Mouse (Mus musculus): ENCODE results near the gene Nipa1.
"Not testable (repeated sequence)": the region's sequence is repeated elsewhere in the genome, so short reads cannot be mapped to it uniquely, and the experiment has no call there.

Gene Nipa1

DNA sequence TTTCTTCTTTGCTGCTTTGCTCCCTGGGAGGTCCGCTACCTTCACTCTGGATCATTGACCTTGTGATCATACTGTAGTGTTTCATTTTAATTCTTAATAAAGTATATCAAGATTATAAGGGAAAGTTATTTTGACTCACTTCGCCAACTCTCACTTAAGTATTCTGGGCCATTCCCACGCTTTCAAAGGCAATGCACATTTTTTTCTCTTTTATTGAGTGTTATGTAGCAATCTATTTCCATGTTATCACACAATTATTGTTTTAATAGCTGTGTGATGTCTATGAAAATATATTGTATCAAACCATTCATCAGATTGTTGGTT, at the start of gene Nipa1:
TSS of gene Nipa1 (minus strand) at position 25 of the 324 bp plus-strand sequence.
- no peak for DNase-seq

GRCm38 (mm10) chr7:56066634-56067033, 46.9 kb upstream of the Nipa1 start:
- no peak for DNase-seq

DNA sequence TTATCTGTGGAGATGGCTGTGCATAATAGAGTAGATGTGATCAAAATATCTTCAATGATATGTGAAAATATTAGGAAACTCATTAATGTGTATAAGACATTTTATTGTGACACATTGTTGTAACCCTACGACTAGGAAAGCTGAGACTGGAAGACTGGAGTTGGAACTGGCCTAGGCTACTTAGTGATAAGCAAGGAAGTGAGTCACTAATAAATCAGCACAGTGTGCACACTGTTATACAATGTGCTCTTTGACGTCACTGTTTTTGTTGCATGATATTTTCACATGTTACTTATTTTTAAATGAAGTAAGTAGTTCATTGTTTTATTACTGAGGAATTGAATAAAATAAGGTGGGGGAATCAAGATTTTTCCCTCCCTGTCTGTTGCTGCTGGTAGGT, 46.4 kb upstream of the Nipa1 start:
- no peak for DNase-seq

DNA sequence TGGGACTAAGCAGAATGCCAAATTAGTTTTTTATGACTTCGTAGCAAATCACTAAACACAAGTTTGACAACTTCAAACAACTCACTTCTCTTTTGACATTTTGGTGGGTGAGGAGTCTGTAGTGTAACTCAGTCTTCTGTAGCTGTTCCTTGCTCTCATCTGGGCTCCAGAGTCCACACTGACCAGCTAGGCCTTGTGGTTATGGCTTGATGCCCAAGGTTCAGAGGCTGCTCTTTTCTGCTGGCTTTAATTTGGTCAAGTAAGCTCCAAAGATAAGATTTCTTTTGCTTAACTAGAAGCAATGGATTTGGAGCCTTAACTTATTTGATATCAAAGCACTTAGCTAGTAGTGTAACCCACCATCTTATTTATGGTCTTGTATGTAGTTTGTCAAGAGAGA, 45.1 kb upstream of the Nipa1 start:
- peak; percentile 70 to 83 for DNase-seq

- no peak for DNase-seq
Measured at GRCm38 (mm10) chr7:56055338-56055737, 35.6 kb upstream of the Nipa1 start.

GRCm38 (mm10) chr7:56052996-56053395, 33.2 kb upstream of the Nipa1 start:
- DNase-seq: no peak

GRCm38 (mm10) chr7:56050487-56050911, 30.7 kb upstream of the Nipa1 start:
- DNase-seq: peak; percentile 38 to 55

DNA sequence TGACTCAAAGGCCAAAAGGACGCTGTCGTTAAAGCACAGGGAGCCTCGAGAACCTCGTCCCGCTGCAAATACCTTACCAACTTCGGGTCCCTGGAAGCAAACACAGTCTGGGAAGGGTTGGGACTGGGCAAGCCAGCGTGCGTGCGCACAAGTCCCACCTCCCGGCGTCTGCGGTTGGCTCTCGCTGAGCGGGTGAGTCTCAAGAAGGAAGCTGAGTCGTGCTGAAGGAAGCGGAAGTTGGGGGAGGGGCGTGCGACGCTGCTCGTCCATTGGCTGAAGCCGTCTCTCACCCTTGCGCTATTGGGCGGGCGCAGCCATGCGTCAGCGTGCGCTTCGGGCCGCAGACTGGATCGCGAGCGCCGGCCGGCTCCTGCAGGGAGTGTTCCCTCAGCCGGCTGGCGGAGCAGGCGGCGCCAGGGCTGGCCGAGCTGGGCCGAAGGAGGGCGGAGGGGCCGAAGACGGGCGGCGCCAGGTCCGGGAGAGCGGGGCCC, 30.1 kb upstream of the Nipa1 start, which contains the start of gene Herc2:
TSS of gene Herc2 (plus strand) at position 366 of the 491 bp plus-strand sequence.
- peak; percentile 100 for DNase-seq

DNA sequence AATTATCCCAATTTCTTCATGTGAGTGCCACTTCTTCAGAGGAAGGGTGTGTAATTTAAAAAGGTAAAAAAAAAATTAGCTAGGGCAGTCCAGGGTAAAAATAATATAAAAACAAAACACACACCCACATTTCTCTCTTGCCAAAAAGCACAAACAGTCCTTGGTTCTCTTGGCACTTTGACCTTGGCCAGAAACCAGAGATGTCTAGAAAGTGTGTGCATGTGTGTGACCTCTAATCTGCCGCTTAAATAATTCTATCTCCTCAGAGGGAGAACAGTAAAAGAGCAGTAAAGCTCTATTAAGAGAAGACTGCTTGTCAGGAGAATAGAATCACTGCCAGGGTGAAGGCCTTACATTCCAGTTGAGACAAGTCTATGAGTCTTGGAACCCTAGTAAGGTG, 27.4 kb upstream of the Nipa1 start:
- DNase-seq: no peak

DNA sequence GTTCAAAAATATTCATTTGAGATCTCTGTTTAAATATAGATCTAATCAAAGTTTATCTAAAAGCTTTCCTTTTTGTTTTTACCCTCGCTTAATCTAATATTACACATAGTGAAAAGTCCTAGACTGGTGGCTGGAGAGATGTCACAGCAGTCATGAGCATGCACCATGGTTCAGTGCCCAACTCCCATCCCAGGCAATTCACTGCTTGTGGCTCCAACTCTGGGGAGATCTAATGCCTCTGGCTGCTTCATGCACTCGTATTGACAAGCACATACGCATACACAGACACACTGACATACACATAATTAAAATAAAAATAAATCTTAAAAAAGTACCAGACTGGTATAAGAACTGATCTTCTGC, 24.5 kb upstream of the Nipa1 start:
- no peak for DNase-seq

GRCm38 (mm10) chr7:56043577-56044266, 24.0 kb upstream of the Nipa1 start:
- DNase-seq: no peak

DNA sequence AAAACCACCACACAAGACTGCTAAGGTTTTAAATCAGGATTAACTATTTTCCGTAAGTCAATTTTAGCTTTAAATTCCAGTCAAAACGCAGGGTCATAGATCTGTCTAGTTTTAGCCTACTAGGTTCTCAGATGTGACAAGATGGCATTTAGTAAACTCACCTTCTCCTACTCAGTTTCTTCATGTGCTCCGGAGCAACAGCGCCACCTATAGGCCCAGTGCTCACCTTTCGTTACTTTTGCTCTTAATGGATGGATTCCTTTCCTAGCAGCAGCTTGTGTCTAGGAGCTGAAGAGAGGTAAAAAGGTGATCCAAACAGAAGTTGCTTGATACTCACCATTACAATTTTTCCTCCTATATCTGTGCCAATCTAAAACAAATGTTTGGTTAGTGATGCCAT, 22.6 kb upstream of the Nipa1 start:
- DNase-seq: peak; percentile 78 to 89

DNA sequence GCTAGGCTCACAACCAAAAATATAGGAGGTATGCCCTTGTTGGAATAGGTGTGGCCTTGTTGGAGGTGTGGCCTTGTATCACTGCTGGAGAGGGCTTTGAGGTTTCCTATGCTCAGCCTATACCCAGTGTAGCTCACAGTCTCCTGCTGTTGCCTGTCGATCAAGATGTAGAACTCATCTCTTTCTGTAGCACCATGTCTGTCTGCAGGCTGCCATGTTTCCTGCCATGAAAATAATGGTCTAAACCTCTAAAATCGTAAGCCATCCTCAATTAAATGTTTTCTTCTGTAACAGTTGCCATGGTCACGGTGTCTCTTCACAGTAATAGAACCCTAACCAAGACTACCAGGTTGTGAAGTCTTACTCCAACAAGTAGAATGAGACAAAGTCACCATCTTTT, 3.8 kb upstream of the Nipa1 start:
- DNase-seq: no peak

DNA sequence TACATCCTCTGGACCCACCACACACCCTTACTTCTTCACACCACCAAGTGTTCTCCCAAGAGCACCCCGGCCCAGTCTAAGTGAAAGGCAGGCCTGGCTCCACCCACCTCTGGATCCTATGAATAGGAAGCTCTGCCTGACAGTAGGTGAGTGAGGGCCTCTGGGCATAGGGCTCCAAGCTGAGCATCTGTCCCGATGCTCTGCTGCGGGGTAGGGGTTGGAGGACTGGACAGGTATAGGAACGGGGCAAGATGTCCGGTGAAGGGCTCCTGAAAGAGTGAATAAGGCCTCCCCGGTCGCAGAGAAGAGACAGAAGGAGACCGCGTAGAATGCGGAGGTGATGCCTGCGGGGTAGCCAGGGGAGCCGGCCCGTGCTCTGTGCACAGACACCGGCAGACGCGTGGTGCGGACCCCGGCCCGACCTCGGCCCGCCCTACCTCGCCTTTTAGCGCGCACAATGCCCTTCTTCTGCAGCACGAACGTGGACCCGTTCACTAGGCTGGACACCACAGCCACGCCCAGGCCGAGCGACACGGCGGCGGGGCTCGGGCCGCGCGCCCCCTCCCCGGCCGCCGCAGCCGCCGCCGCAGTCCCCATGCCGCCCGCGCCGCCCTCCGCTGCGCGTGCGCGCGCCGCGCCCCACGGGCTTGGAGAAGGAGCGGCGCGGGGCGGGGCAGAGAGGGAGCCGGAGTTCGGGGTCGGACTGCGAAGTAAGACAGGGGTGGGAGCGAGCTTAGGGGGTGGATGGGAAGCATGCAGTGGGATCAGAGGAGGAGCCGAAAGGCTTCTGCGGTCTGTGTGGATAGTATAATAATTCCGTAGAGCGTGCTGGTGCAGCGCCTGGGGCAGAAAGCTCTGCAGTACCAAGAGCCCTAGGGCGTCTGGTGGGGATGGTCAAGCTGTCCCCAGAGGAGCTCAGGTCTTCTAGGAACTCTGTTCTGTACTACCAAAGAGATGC, 503 bp downstream of the Nipa1 start:
- peak; percentile 73 to 81 for DNase-seq

GRCm38 (mm10) chr7:56018446-56018971, 1.2 kb downstream of the Nipa1 start:
- no peak for DNase-seq

DNA sequence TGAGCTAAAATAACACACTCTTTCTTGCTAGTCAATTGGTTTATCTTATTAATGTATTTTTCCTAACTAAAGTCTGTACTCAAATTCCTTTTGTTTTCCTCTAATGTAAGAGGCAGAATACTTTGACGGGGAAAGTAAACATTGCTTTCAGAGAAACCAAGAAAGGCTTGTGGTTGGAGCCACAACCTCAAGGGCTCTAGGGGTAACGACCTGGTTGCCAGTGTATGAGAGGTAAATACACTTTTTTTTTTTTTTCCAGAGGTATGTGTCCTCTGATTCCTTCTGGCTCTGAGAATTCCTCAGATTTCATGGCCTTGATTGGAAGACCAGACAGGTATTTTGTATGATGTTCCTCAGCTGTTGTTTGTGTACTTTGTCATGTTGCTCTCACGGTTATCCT, 2.0 kb downstream of the Nipa1 start:
- no peak for DNase-seq

DNA sequence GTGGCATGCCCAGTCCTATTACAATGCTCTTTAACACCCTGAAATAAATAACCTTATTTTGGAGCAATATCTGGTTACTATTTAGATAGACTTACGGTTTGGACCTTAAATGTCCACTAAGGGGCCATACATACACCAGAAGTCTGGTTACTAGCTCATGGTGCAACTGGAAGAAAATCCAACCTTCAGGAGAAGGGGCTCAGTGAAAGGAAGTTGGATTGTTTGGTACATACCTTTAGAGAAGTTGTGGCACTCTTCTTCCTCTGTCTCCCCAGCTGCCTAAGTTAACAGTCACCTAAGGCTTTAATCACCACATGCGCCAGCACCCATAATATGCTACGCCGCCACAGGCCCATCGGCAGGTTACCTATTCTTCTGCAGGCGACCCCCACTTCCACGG, 3.9 kb downstream of the Nipa1 start:
- no peak for DNase-seq

- DNase-seq: no peak
Measured at GRCm38 (mm10) chr7:56015172-56015571, 4.6 kb downstream of the Nipa1 start.

DNA sequence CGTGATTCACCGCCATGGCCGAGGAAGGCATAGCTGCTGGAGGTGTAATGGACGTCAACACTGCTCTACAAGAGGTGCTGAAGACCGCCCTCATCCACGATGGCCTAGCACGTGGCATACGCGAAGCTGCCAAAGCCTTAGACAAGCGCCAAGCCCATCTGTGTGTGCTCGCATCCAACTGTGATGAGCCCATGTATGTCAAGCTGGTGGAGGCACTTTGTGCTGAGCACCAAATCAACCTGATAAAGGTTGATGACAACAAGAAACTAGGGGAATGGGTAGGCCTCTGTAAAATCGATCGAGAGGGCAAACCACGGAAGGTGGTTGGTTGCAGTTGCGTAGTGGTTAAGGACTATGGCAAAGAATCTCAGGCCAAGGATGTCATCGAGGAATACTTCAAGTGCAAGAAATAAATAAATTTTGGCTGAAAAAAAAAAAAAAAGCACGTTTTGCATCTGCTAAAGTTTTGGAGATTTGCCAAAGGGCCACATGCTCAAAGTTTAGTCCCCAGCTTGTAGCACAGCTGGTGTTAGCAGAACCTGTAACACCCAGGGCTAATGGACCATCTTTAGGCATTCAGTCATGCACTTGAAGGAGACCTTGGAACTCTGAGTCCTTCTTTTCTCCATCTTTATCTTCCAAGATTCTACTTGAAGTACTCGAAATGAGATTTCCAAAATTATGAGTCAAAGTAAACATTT, 5.6 kb downstream of the Nipa1 start:
- not testable (repeated sequence) for DNase-seq

GRCm38 (mm10) chr7:56013261-56014001, 6.3 kb downstream of the Nipa1 start:
- no peak for DNase-seq

GRCm38 (mm10) chr7:56011018-56011333, 8.8 kb downstream of the Nipa1 start:
- DNase-seq: no peak

DNA sequence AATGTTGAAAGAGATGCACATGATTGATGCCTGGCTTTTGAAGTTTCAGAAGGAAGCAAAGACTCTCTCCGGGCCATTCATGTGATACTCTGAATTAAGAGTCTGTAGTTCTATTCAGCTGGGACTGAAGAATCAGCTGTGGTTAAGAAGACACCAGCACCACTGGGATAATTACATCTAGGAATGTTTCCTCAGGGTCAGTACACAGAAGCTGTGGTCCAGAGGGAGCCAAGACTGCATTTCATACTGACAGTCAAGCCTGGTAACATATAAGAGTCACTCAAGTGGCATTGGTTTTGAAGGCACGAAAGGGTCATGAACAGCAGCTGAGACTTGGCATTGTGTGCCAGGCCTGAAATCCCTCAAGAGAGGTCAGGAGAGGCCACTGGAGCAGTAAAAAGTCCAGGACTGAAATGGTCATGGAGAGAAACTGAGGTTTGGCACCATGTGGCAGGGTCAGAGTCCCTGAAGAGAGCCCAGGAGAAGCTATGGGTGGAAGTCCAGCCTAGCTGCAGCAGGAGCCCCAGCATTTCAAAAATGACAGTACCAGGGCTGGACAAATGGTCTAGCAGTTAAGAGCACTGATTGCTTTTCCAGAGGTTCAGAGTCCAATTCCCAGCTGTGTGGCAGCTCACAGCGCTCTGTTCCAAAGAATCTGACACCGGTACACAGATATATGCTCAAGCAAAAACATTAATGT, 9.3 kb downstream of the Nipa1 start:
- no peak for DNase-seq
